In genomic region chr12:100476351-100476750, GRCm38 (mm10) we compare ENCODE assay signal across 30 mouse cellular contexts. TPM values are rescaled to one million over a fixed set of nuclear protein-coding genes. Genes with fewer than 3 reads are reported as not detected.
A peak's percentile ranks its signal among the peaks of the same experiment; 100 is the strongest.
DNase-seq lines count a peak whose midpoint lies in the region; ATAC-seq and TF ChIP-seq lines count a peak whose summit lies in the region.
"Had no signal": no experiment of that assay in that cellular context is flagged by ENCODE, and none has a peak within 500 bp of the region (broad histone marks: within the 10 kb centered on the region; RNA-seq: fewer than 3 reads in every experiment).

No protein-coding gene starts in this region.

- peaks cover 2% of the 10 kb centered on the region for H3K79me2 ChIP-seq in heart, adult 2 months (replicated peaks; ENCODE audit: control insufficient read depth, insufficient read depth, low read length)

- no peak overlapping the region for H3K4me3 ChIP-seq in heart, adult 2 months
- H3K4me3 ChIP-seq in intestine, postnatal 0 days (ENCODE audit: low read depth, low read length): no peak overlapping the region
- no peak overlapping the region for H3K4me3 ChIP-seq in intestine, embryonic 16.5 days (ENCODE audit: low read length)
- no peak overlapping the region for H3K4me3 ChIP-seq in midbrain, embryonic 11.5 days (ENCODE audit: low read depth, low read length)
- H3K4me3 ChIP-seq in midbrain, embryonic 16.5 days (ENCODE audit: low read depth, low read length): no peak overlapping the region
- H3K4me3 ChIP-seq: embryonic facial prominence, embryonic 13.5 days; erythroblast, embryonic 14.5 days; forebrain, embryonic 10.5 days; forebrain, embryonic 13.5 days; heart, embryonic 13.5 days had no signal

- no peaks in the 10 kb centered on the region for H3K27me3 ChIP-seq in heart, adult 2 months (ENCODE audit: control insufficient read depth, insufficient read depth, low read length)
- H3K27me3 ChIP-seq in intestine, postnatal 0 days (replicated peaks; ENCODE audit: control insufficient read depth, insufficient read depth, low read length): no peaks in the 10 kb centered on the region
- no peaks in the 10 kb centered on the region for H3K27me3 ChIP-seq in intestine, embryonic 16.5 days (replicated peaks; ENCODE audit: control insufficient read depth, insufficient read depth, low read length)
- H3K27me3 ChIP-seq in midbrain, embryonic 11.5 days (ENCODE audit: control insufficient read depth, insufficient read depth, low read length): no peaks in the 10 kb centered on the region
- no peaks in the 10 kb centered on the region for H3K27me3 ChIP-seq in midbrain, embryonic 16.5 days (ENCODE audit: control insufficient read depth, insufficient read depth, low read depth, low read length)
- H3K27me3 ChIP-seq: CH12.LX; embryonic facial prominence, embryonic 13.5 days; forebrain, embryonic 13.5 days; heart, embryonic 13.5 days had no signal

- H3K9me3 ChIP-seq in intestine, postnatal 0 days (ENCODE audit: control insufficient read depth): no peaks in the 10 kb centered on the region
- no peaks in the 10 kb centered on the region for H3K9me3 ChIP-seq in intestine, embryonic 16.5 days (ENCODE audit: control insufficient read depth, low read length)
- no peaks in the 10 kb centered on the region for H3K9me3 ChIP-seq in midbrain, embryonic 11.5 days (ENCODE audit: control insufficient read depth, low read length)
- H3K9me3 ChIP-seq in midbrain, embryonic 16.5 days (replicated peaks; ENCODE audit: control insufficient read depth, low read length, poor library complexity, severe bottlenecking): no peaks in the 10 kb centered on the region
- H3K9me3 ChIP-seq: embryonic facial prominence, embryonic 13.5 days; forebrain, embryonic 10.5 days; forebrain, embryonic 13.5 days; G1E; heart, embryonic 13.5 days had no signal

- intact Hi-C loops in heart, adult 2 months (cut with DNase I): no loop called here
- intact Hi-C loops in heart, postnatal 14 days (cut with DNase I): loop anchor here (5.0 kb wide), 1 partner anchor 274 kb away; no protein-coding TSS in a partner anchor

- no peak for TF ChIP-seq POLR2A in heart, adult 2 months (IDR thresholded peaks at IDR 0.05; ENCODE audit: insufficient read depth, low read depth, low read length)

- peaks cover 19% of the 10 kb centered on the region for H3K4me1 ChIP-seq in heart, adult 2 months (ENCODE audit: control insufficient read depth, insufficient read depth, low read length)
- H3K4me1 ChIP-seq in intestine, postnatal 0 days (replicated peaks; ENCODE audit: control insufficient read depth, insufficient read depth, low read length): peaks cover 12% of the 10 kb centered on the region
- peaks cover 19% of the 10 kb centered on the region for H3K4me1 ChIP-seq in intestine, embryonic 16.5 days (ENCODE audit: control insufficient read depth, insufficient read depth, low read length)
- H3K4me1 ChIP-seq in midbrain, embryonic 11.5 days (ENCODE audit: control insufficient read depth, insufficient read depth, low read length): no peaks in the 10 kb centered on the region
- no peaks in the 10 kb centered on the region for H3K4me1 ChIP-seq in midbrain, embryonic 16.5 days (ENCODE audit: control insufficient read depth, insufficient read depth, low read length)
- H3K4me1 ChIP-seq: embryonic facial prominence, embryonic 13.5 days; forebrain, embryonic 13.5 days had no signal

- TF ChIP-seq CTCF in heart, adult 2 months (IDR thresholded peaks at IDR 0.05): no peak
- TF ChIP-seq CTCF in intestine, postnatal 0 days (IDR thresholded peaks at IDR 0.05; ENCODE audit: low read depth): no peak

- peak overlapping the region; percentile 61; the same call in 1 of the 2 replicates for H3K27ac ChIP-seq in heart, adult 2 months
- peak overlapping the region; percentile 74 for H3K27ac ChIP-seq in intestine, postnatal 0 days (ENCODE audit: low read depth, low read length)
- H3K27ac ChIP-seq in intestine, embryonic 16.5 days (ENCODE audit: low read length): no peak overlapping the region
- H3K27ac ChIP-seq in midbrain, embryonic 11.5 days (ENCODE audit: low read depth, low read length): no peak overlapping the region
- H3K27ac ChIP-seq in midbrain, embryonic 16.5 days (ENCODE audit: low read length): no peak overlapping the region
- H3K27ac ChIP-seq: embryonic facial prominence, embryonic 13.5 days; forebrain, embryonic 10.5 days; forebrain, embryonic 13.5 days; hindbrain, embryonic 14.5 days; hindbrain, postnatal 0 days had no signal

- no peak for ATAC-seq in intestine, postnatal 0 days
- ATAC-seq in intestine, embryonic 16.5 days: no peak
- no peak for ATAC-seq in midbrain, embryonic 11.5 days (ENCODE audit: low FRiP score)
- ATAC-seq in midbrain, embryonic 16.5 days: no peak
- ATAC-seq: forebrain, embryonic 13.5 days; forebrain, embryonic 16.5 days; hindbrain, postnatal 0 days; inflammation-experienced regulatory T-cells, adult 6 months had no signal

- no peak overlapping the region for H3K9ac ChIP-seq in heart, adult 2 months (ENCODE audit: low read depth, low read length)
- H3K9ac ChIP-seq in intestine, postnatal 0 days (ENCODE audit: low read depth, low read length): no peak overlapping the region
- H3K9ac ChIP-seq in intestine, embryonic 16.5 days (ENCODE audit: low read depth, low read length): no peak overlapping the region
- H3K9ac ChIP-seq in midbrain, embryonic 11.5 days (ENCODE audit: low read length): no peak overlapping the region
- no peak overlapping the region for H3K9ac ChIP-seq in midbrain, embryonic 16.5 days (ENCODE audit: low read depth, low read length)
- H3K9ac ChIP-seq: embryonic facial prominence, embryonic 13.5 days; forebrain, embryonic 13.5 days; heart, embryonic 13.5 days; hindbrain, embryonic 14.5 days had no signal

- H3K36me3 ChIP-seq in heart, adult 2 months (ENCODE audit: control insufficient read depth, insufficient read depth, low read length): peaks cover 13% of the 10 kb centered on the region
- no peaks in the 10 kb centered on the region; the same call in 1 of the 2 replicates for H3K36me3 ChIP-seq in intestine, postnatal 0 days (ENCODE audit: control insufficient read depth, insufficient read depth)
- no peaks in the 10 kb centered on the region; the same call in 1 of the 2 replicates for H3K36me3 ChIP-seq in intestine, embryonic 16.5 days (ENCODE audit: control insufficient read depth, insufficient read depth, low read length)
- H3K36me3 ChIP-seq in midbrain, embryonic 11.5 days (ENCODE audit: control insufficient read depth, insufficient read depth, low read length): no peaks in the 10 kb centered on the region
- no peaks in the 10 kb centered on the region for H3K36me3 ChIP-seq in midbrain, embryonic 16.5 days (ENCODE audit: control insufficient read depth, insufficient read depth, low read length)

- TF ChIP-seq EP300 in heart, adult 2 months (IDR thresholded peaks at IDR 0.05; ENCODE audit: insufficient read depth, low read depth, low read length): no peak

- no peak for DNase-seq in heart, adult 2 months
- DNase-seq in heart, postnatal 14 days: no peak
- DNase-seq in midbrain, embryonic 11.5 days (ENCODE audit: low spot score, missing footprints): peak; percentile 77
- DNase-seq in fat pad, adult 2 months (ENCODE audit: extremely low read depth, low read depth, low spot score): peak; percentile 95
- no peak for DNase-seq in right cerebral cortex, adult 18-20 months
- DNase-seq: adrenal gland, adult 2 months; adrenal gland, postnatal 14 days; B cell, adult 2 months; cerebellum, adult 11 months; cerebellum, adult 2 months; cerebellum, adult 9-11 months; cerebellum, postnatal 25 days; gastrocnemius, postnatal 14 days; heart, postnatal 10 days; heart, postnatal 4 days; kidney, adult 11 months had no signal

- H3K4me2 ChIP-seq in intestine, postnatal 0 days (replicated peaks; ENCODE audit: low read depth): no peak overlapping the region
- H3K4me2 ChIP-seq in intestine, embryonic 16.5 days (ENCODE audit: low read depth, low read length): no peak overlapping the region
- no peak overlapping the region for H3K4me2 ChIP-seq in midbrain, embryonic 11.5 days
- H3K4me2 ChIP-seq in midbrain, embryonic 16.5 days (ENCODE audit: low read length): no peak overlapping the region
- H3K4me2 ChIP-seq: embryonic facial prominence, embryonic 13.5 days; forebrain, embryonic 13.5 days; heart, embryonic 13.5 days; hindbrain, embryonic 14.5 days had no signal

RNA-seq across cellular contexts. Expression of gene Ttc7b, which starts 44.3 kb away (rescaled TPM):
- 10 to 100 TPM; 71.6 to 82.0 TPM for total RNA-seq in heart, adult 2 months (2021)
- 84.4 and 113 TPM in 2 replicates for polyA plus RNA-seq in heart, adult 2 months (2012; rRNA removed)
- total RNA-seq in heart, postnatal 14 days (2021): 10 to 100 TPM; 65.8 to 73.1 TPM
- polyA plus RNA-seq in intestine, postnatal 0 days (2015; fragmentation: Nextera tagmentation; extraction: Ambion mirVana): 4.0 and 4.1 TPM in 2 replicates
- polyA plus RNA-seq in intestine, embryonic 16.5 days (2015; fragmentation: Nextera tagmentation; extraction: Ambion mirVana): 2.4 and 2.8 TPM in 2 replicates
- polyA plus RNA-seq in midbrain, embryonic 11.5 days (2014; fragmentation: Nextera tagmentation; extraction: Ambion mirVana): 7.3 and 9.2 TPM in 2 replicates
- 7.2 and 7.9 TPM in 2 replicates for polyA plus RNA-seq in midbrain, embryonic 16.5 days (2015; fragmentation: Nextera tagmentation; extraction: Ambion mirVana)

Comparison
In these comparisons a context has a peak if more than half of its experiments do, and no peak if none do; other contexts are left out.
1. H3K27ac ChIP-seq: peak in heart, adult 2 months (single experiment) and intestine, postnatal 0 days (single experiment); none in intestine, embryonic 16.5 days (single experiment), midbrain, embryonic 11.5 days (single experiment) and midbrain, embryonic 16.5 days (single experiment).
2. DNase-seq: peak in midbrain, embryonic 11.5 days (single experiment) and fat pad, adult 2 months (single experiment); none in heart, adult 2 months (0 of 2), heart, postnatal 14 days (0 of 2) and right cerebral cortex, adult 18-20 months (single experiment).